Mouse (Mus musculus): Measurements from ENCODE around the gene Rhbg. TPM values are rescaled to one million over a fixed set of nuclear protein-coding genes. Genes with fewer than 3 reads are reported as not detected.

Gene Rhbg
- polyA plus RNA-seq, 1 experiment from 2014 or later: 0.64 TPM

Small RNA genes within 50 kb of the gene (microRNA-seq; reads per million reads assigned to microRNA genes)
- gene Gm25641: not detected
- 2.2 reads per million, percentile 7 among the genes with 10 or more reads in this experiment for gene Mir3093
- gene Mir9-1: not detected

Other genes starting within 250 kb of the Rhbg start
- gene Hapln2, start 227.1 kb downstream of the Rhbg start, polyA plus RNA-seq (2016; fragmentation: Nextera tagmentation; extraction: Ambion mirVana): 0.09 and 0.34 TPM in 2 replicates
- gene Gpatch4, start 211.6 kb downstream of the Rhbg start, polyA plus RNA-seq (2016; fragmentation: Nextera tagmentation; extraction: Ambion mirVana): 32.7 and 34.6 TPM in 2 replicates
- gene Naxe, start 196.2 kb downstream of the Rhbg start, polyA plus RNA-seq (2016; fragmentation: Nextera tagmentation; extraction: Ambion mirVana): 183 and 187 TPM in 2 replicates
- gene Ttc24, start 176.4 kb downstream of the Rhbg start, polyA plus RNA-seq (2016; fragmentation: Nextera tagmentation; extraction: Ambion mirVana): 0.32 and 0.46 TPM in 2 replicates
- gene Iqgap3, start 172.7 kb downstream of the Rhbg start, polyA plus RNA-seq (2016; fragmentation: Nextera tagmentation; extraction: Ambion mirVana): 24.4 and 25.8 TPM in 2 replicates
- 16.9 and 17.7 TPM in 2 replicates for gene Mef2d, start 112.3 kb downstream of the Rhbg start, polyA plus RNA-seq (2016; fragmentation: Nextera tagmentation; extraction: Ambion mirVana)
- gene Gm38392, start 32.5 kb upstream of the Rhbg start, polyA plus RNA-seq (2016; fragmentation: Nextera tagmentation; extraction: Ambion mirVana): not detected in 2 replicates
- gene Tsacc, start 42.3 kb upstream of the Rhbg start, polyA plus RNA-seq (2016; fragmentation: Nextera tagmentation; extraction: Ambion mirVana): 16.1 and 16.9 TPM in 2 replicates
- 600 and 614 TPM in 2 replicates for gene Cct3, start 42.4 kb upstream of the Rhbg start, polyA plus RNA-seq (2016; fragmentation: Nextera tagmentation; extraction: Ambion mirVana)
- gene Glmp, start 70.3 kb upstream of the Rhbg start, polyA plus RNA-seq (2016; fragmentation: Nextera tagmentation; extraction: Ambion mirVana): 169 and 174 TPM in 2 replicates
- gene Tmem79, start 81.4 kb upstream of the Rhbg start, polyA plus RNA-seq (2016; fragmentation: Nextera tagmentation; extraction: Ambion mirVana): 4.5 and 4.8 TPM in 2 replicates
- 65.1 and 74.4 TPM in 2 replicates for gene Smg5, start 81.6 kb upstream of the Rhbg start, polyA plus RNA-seq (2016; fragmentation: Nextera tagmentation; extraction: Ambion mirVana)
- 2.8 and 3.3 TPM in 2 replicates for gene Paqr6, start 109.9 kb upstream of the Rhbg start, polyA plus RNA-seq (2016; fragmentation: Nextera tagmentation; extraction: Ambion mirVana)
- 0.17 TPM in 1 of 2 replicates, not detected in the other for gene Bglap3, start 118.0 kb upstream of the Rhbg start, polyA plus RNA-seq (2016; fragmentation: Nextera tagmentation; extraction: Ambion mirVana)
- gene Bglap2, start 124.0 kb upstream of the Rhbg start, polyA plus RNA-seq (2016; fragmentation: Nextera tagmentation; extraction: Ambion mirVana): not detected in 2 replicates
- gene Bglap, start 129.8 kb upstream of the Rhbg start, polyA plus RNA-seq (2016; fragmentation: Nextera tagmentation; extraction: Ambion mirVana): not detected in 2 replicates
- 130 and 133 TPM in 2 replicates for gene Pmf1, start 155.6 kb upstream of the Rhbg start, polyA plus RNA-seq (2016; fragmentation: Nextera tagmentation; extraction: Ambion mirVana)
- 17.0 and 17.3 TPM in 2 replicates for gene Slc25a44, start 170.4 kb upstream of the Rhbg start, polyA plus RNA-seq (2016; fragmentation: Nextera tagmentation; extraction: Ambion mirVana)
- 7.5 and 9.0 TPM in 2 replicates for gene Sema4a, start 206.5 kb upstream of the Rhbg start, polyA plus RNA-seq (2016; fragmentation: Nextera tagmentation; extraction: Ambion mirVana)

All from embryonic facial prominence, embryonic 12.5 days (tissue).